8 mouse cellular contexts compared by ENCODE assay signal in the genomic region with DNA sequence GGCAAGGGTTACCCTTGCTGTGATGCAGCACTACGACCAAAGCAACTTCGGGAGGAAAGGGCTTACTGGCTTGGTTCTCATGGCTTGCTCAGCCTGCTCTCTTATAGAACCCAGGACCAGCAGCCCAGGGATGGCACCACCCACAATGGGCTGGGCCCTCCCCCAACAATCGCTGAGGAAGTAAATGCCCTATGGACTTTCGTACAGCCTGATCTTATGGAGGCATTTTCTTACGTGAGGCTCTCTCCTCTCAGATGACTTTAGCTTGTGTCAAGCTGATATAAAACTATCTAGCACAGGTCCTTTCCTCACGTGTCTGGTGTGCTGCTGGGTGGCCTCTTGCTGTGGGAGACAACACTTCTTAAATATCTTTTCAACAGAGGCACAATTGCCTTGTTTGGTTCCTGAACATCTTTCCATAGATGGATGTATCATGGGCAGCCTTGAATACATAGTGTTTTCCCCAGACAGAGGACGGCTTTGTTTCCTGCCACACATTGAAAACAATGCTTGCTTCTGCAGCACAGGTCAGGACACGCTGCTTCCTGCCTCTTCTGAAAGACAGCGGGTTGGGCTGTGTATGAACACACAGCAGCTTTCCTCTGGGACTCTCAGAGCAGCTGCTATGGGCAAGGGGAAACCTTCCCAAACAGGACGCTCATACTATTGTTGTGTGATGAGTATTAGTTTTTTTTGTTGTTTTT. TPM values are rescaled to one million over a fixed set of nuclear protein-coding genes. Genes with fewer than 3 reads are reported as not detected.
DNase-seq lines count a peak whose midpoint lies in the region; ATAC-seq and TF ChIP-seq lines count a peak whose summit lies in the region.

No protein-coding gene starts in this region.

- TF ChIP-seq EP300 in lung, postnatal 0 days (IDR thresholded peaks at IDR 0.05) = no peak

- no peak overlapping the region for H3K4me2 ChIP-seq in lung, postnatal 0 days (replicated peaks; ENCODE audit: low read depth, low read length)
- H3K4me2 ChIP-seq in embryonic facial prominence, embryonic 14.5 days (ENCODE audit: low read depth, low read length) = no peak overlapping the region
- H3K4me2 ChIP-seq in limb, embryonic 11.5 days (ENCODE audit: low read depth, severe bottlenecking) = no peak overlapping the region

- no peak overlapping the region for H3K9ac ChIP-seq in lung, postnatal 0 days (replicated peaks; ENCODE audit: low read depth)
- H3K9ac ChIP-seq in embryonic facial prominence, embryonic 14.5 days (ENCODE audit: low read depth, low read length) = no peak overlapping the region
- H3K9ac ChIP-seq in limb, embryonic 11.5 days (ENCODE audit: low read length) = no peak overlapping the region

- H3K9me3 ChIP-seq in lung, postnatal 0 days (ENCODE audit: low read length) = no peaks in the 10 kb centered on the region
- H3K9me3 ChIP-seq in embryonic facial prominence, embryonic 14.5 days (ENCODE audit: control insufficient read depth, low read length) = no peaks in the 10 kb centered on the region
- H3K9me3 ChIP-seq in limb, embryonic 11.5 days (ENCODE audit: control insufficient read depth, low read length) = no peaks in the 10 kb centered on the region

- peak overlapping the region; percentile 20; the same call in 1 of the 2 replicates for H3K27ac ChIP-seq in lung, postnatal 0 days (ENCODE audit: low read length)
- peak overlapping the region; percentile 76 for H3K27ac ChIP-seq in embryonic facial prominence, embryonic 14.5 days (replicated peaks; ENCODE audit: low read depth, low read length)
- no peak overlapping the region for H3K27ac ChIP-seq in limb, embryonic 11.5 days (replicated peaks; ENCODE audit: low read depth, low read length)

- H3K4me1 ChIP-seq in lung, postnatal 0 days (ENCODE audit: insufficient read depth, low read depth, low read length) = no peaks in the 10 kb centered on the region
- H3K4me1 ChIP-seq in embryonic facial prominence, embryonic 14.5 days (ENCODE audit: control insufficient read depth, insufficient read depth, low read length) = peaks cover 9% of the 10 kb centered on the region; the same call in 1 of the 2 replicates
- no peaks in the 10 kb centered on the region for H3K4me1 ChIP-seq in limb, embryonic 11.5 days (ENCODE audit: control insufficient read depth, insufficient read depth, low read length)

- intact Hi-C loops in heart, postnatal 25 days (cut with DNase I) = no loop called here

- WGBS in lung, postnatal 0 days = 57% methylated on average over 10 of the region's 10 CpGs
- WGBS in embryonic facial prominence, embryonic 14.5 days = 22% methylated on average over 10 of the region's 10 CpGs
- WGBS in limb, embryonic 11.5 days = 70% methylated on average over 10 of the region's 10 CpGs

- TF ChIP-seq CTCF in lung, postnatal 0 days (IDR thresholded peaks at IDR 0.05) = no peak

- H3K4me3 ChIP-seq in lung, postnatal 0 days (ENCODE audit: low read depth, low read length) = no peak overlapping the region
- no peak overlapping the region for H3K4me3 ChIP-seq in embryonic facial prominence, embryonic 14.5 days (ENCODE audit: low read depth, low read length)
- H3K4me3 ChIP-seq in limb, embryonic 11.5 days (ENCODE audit: low read depth, low read length) = no peak overlapping the region

- no peak for DNase-seq in lung, postnatal 0 days (ENCODE audit: low spot score)
- no peak for DNase-seq in lung, adult 18-20 months
- DNase-seq in embryonic facial prominence, embryonic 14.5 days (ENCODE audit: low spot score) = peak; percentile 88
- DNase-seq in heart, postnatal 25 days (ENCODE audit: low spot score) = peak; percentile 20
- DNase-seq in limb, embryonic 11.5 days (ENCODE audit: low spot score) = peak; percentile 27
- DNase-seq in telencephalon, adult 2 months (ENCODE audit: low read depth, low spot score) = peak; percentile 63
- DNase-seq in MN1 (ENCODE audit: low spot score) = no peak
- no peak for DNase-seq in spleen, postnatal 36 days (ENCODE audit: low spot score in 2 of 2)

- H3K27me3 ChIP-seq in lung, postnatal 0 days (replicated peaks; ENCODE audit: insufficient read depth, low read length) = no peaks in the 10 kb centered on the region
- H3K27me3 ChIP-seq in embryonic facial prominence, embryonic 14.5 days (replicated peaks; ENCODE audit: control insufficient read depth, insufficient read depth, low read length) = no peaks in the 10 kb centered on the region
- no peaks in the 10 kb centered on the region for H3K27me3 ChIP-seq in limb, embryonic 11.5 days (ENCODE audit: control insufficient read depth, insufficient read depth, low read length)

- H3K36me3 ChIP-seq in lung, postnatal 0 days (ENCODE audit: insufficient read depth, low read length) = peaks cover 14% of the 10 kb centered on the region; the same call in 1 of the 2 replicates
- peaks cover 52% of the 10 kb centered on the region for H3K36me3 ChIP-seq in embryonic facial prominence, embryonic 14.5 days (ENCODE audit: control insufficient read depth, insufficient read depth, low read length)
- peaks cover 14% of the 10 kb centered on the region for H3K36me3 ChIP-seq in limb, embryonic 11.5 days (ENCODE audit: control insufficient read depth, insufficient read depth, low read length)

- ATAC-seq in lung, postnatal 0 days = peak; percentile 59
- peak; percentile 88 for ATAC-seq in embryonic facial prominence, embryonic 14.5 days (ENCODE audit: low read depth)
- ATAC-seq in limb, embryonic 11.5 days (ENCODE audit: insufficient number of reproducible peaks, low FRiP score, low TSS enrichment, low read depth) = no peak

RNA-seq across cellular contexts. Expression of gene Zdhhc20, which starts 31.5 kb away (rescaled TPM):
- 57.2 and 64.6 TPM in 2 replicates for polyA plus RNA-seq in lung, postnatal 0 days (2015; fragmentation: Nextera tagmentation; extraction: Ambion mirVana)
- polyA plus RNA-seq in embryonic facial prominence, embryonic 14.5 days (2014; fragmentation: Nextera tagmentation; extraction: Ambion mirVana) = 49.6 and 52.8 TPM in 2 replicates
- 10 to 100 TPM in 1 of 2 experiments, 1 to 10 TPM in 1; 6.9 to 10.9 TPM for total RNA-seq in heart, postnatal 25 days (2021)
- polyA plus RNA-seq in limb, embryonic 11.5 days (2014; fragmentation: Nextera tagmentation; extraction: Ambion mirVana) = 61.6 and 63.5 TPM in 2 replicates

Comparison
In these comparisons a context has a peak if more than half of its experiments do, and no peak if none do; other contexts are left out.
1. DNase-seq: peak in embryonic facial prominence, embryonic 14.5 days (single experiment), heart, postnatal 25 days (single experiment), limb, embryonic 11.5 days (single experiment) and telencephalon, adult 2 months (single experiment); none in lung, postnatal 0 days (single experiment), lung, adult 18-20 months (0 of 2), MN1 (single experiment) and spleen, postnatal 36 days (0 of 2).